Mouse (Mus musculus) cerebellum, postnatal 4 days (tissue): ENCODE data around the gene Asna1.
A peak's percentile ranks its signal among the peaks of the same experiment; 100 is the strongest.

Experiments used
- DNase-seq, 2 experiments: peaks; one replicate each; pipeline ENCODE4 v3.0.0; 2022; ENCODE audit warnings: low spot score in 2 of 2, mixed read lengths in 1 of 2

The Asna1 gene

GRCm38 (mm10) chr8:84989810-84990209 is 35.3 kb downstream of the Asna1 start:
- DNase-seq = peak; percentile 90 to 92

- DNase-seq = no peak
Observed at GRCm38 (mm10) chr8:84989311-84989731, 35.8 kb downstream of the Asna1 start.

- no peak for DNase-seq
Observed at GRCm38 (mm10) chr8:84987903-84988302, 37.2 kb downstream of the Asna1 start.

- DNase-seq = no peak
Observed at GRCm38 (mm10) chr8:84987388-84987787, 37.7 kb downstream of the Asna1 start.

- DNase-seq = no peak
Observed at GRCm38 (mm10) chr8:84986379-84986945, 38.6 kb downstream of the Asna1 start.

GRCm38 (mm10) chr8:84985684-84986378 is 39.2 kb downstream of the Asna1 start:
- peak; percentile 66 to 81 for DNase-seq

- no peak for DNase-seq
Observed at GRCm38 (mm10) chr8:84985049-84985683, 39.9 kb downstream of the Asna1 start.

GRCm38 (mm10) chr8:84984294-84985048 is 40.6 kb downstream of the Asna1 start:
- DNase-seq = no peak

- DNase-seq = no peak
Observed at GRCm38 (mm10) chr8:84982499-84983011, 42.5 kb downstream of the Asna1 start.

- no peak for DNase-seq
Observed at GRCm38 (mm10) chr8:84981644-84982498, 43.2 kb downstream of the Asna1 start.

GRCm38 (mm10) chr8:84980622-84981358 is 44.3 kb downstream of the Asna1 start:
- DNase-seq = peak in 1 of 2 experiments; percentile 72

GRCm38 (mm10) chr8:84979599-84980421 is 45.3 kb downstream of the Asna1 start:
- DNase-seq = peak; percentile 62 to 77

GRCm38 (mm10) chr8:84978248-84978940 is 46.7 kb downstream of the Asna1 start, which contains the start of gene Junb:
TSS of gene Junb (minus strand) at chr8:84978718.
- DNase-seq = peak; percentile 51 to 71

- DNase-seq = peak in 1 of 2 experiments; percentile 45
Observed at GRCm38 (mm10) chr8:84977435-84978247, 47.4 kb downstream of the Asna1 start.

GRCm38 (mm10) chr8:84976763-84977434 is 48.2 kb downstream of the Asna1 start:
- DNase-seq = peak in 1 of 2 experiments; percentile 26

GRCm38 (mm10) chr8:84976031-84976762 is 48.9 kb downstream of the Asna1 start:
- peak; percentile 83 to 92 for DNase-seq
